Mouse (Mus musculus): ENCODE results near the gene Gabbr2.

Gene Gabbr2

DNA sequence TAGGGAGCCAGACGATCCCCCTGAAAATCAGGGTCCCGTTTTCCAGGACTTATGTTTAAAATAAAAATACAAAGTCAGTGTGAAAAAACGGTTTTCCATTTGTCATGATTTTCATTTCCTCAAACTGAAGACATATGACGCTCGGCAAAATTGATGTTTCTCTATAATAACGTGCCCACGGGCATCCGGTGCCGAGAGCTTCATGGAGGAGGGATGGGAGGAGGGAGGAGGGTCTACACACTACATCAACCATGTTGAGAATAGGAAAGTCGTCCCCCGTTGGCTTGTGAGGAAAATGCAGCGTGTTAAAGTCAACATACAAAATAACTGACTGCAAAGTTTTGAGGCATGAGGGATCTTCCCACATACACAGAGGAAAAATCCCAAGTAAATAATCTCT, 75.7 kb downstream of the Gabbr2 start:
- no peak for DNase-seq (ENCODE audit: low read depth)

DNA sequence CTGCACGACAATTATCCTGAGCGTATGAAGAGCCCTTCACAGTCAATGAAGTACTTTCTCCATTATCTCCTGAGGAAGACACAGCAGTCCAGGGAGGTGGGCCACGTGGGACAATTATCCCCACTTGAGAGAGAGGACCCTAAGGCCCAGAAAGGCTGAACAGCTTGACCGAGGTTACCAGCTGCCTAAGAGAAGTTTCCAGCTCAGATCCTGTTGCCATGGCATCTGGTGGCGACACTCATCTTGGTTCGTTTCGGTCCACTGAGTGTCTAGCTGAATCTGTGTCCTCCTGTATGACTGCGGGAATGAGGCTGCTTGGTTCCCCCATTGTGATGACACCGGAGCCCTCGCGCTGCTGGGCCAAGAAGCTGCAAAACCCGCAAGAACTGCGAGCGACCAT, 76.2 kb downstream of the Gabbr2 start:
- no peak for DNase-seq (ENCODE audit: low read depth)

GRCm38 (mm10) chr4:46914606-46915005, 77.1 kb downstream of the Gabbr2 start:
- DNase-seq (ENCODE audit: low read depth) = no peak

DNA sequence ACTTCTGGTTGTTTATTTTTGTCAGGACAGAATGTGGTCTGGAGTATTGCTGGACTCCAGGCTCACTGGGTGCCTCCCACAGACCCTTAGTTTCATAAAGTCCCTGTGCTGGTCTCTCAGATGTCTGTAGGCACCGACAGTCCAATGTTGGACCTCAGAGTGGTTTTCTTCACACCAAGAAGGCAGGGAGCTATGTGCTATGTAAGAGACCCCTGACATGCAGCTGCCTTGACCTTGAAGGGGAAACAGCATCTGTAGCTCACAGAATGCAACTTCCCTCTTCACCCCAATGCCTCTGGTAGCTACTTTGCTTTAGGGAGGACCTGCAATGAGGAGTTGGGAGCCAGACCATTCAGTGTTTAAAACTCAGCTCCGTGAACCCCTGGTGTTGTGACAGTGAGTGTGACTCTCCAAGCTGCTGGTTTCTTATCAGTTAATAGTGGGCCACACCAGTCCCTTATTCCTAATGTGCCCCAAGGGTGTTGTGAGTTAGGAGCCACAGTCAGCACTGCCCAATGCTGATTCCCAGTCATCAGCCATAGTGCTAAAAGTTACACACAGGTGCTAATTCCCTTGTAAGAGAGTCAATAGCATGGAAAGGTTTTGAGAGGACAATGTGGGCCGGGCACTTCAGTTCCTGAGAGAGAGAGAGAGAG, 85.5 kb downstream of the Gabbr2 start:
- no peak for DNase-seq (ENCODE audit: low read depth)

- no peak for DNase-seq (ENCODE audit: low read depth)
Observed at GRCm38 (mm10) chr4:46905152-46905551, 86.5 kb downstream of the Gabbr2 start.

DNA sequence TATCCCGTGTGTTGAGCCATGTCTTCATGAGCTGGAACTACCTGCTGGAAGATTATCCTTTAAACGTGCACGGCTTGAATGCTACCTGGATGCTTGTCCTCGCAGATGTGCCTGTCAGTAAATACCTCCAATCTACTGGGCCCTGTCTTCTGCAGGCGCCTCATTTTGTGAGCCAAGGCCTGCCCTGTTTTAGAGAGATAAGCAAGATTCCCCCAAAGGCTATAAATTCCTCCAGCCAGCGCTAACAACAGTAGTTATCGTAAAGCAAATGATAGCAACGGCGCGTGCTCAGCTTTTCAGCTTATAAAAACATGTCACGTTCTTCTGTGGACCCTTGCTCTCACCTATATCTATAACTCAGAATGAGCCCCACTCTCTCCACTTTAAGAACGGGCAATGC, 87.5 kb downstream of the Gabbr2 start:
- DNase-seq (ENCODE audit: low read depth) = no peak

GRCm38 (mm10) chr4:46898546-46898945, 93.1 kb downstream of the Gabbr2 start:
- DNase-seq (ENCODE audit: low read depth) = no peak

GRCm38 (mm10) chr4:46897634-46898399, 93.9 kb downstream of the Gabbr2 start:
- no peak for DNase-seq (ENCODE audit: low read depth)

DNA sequence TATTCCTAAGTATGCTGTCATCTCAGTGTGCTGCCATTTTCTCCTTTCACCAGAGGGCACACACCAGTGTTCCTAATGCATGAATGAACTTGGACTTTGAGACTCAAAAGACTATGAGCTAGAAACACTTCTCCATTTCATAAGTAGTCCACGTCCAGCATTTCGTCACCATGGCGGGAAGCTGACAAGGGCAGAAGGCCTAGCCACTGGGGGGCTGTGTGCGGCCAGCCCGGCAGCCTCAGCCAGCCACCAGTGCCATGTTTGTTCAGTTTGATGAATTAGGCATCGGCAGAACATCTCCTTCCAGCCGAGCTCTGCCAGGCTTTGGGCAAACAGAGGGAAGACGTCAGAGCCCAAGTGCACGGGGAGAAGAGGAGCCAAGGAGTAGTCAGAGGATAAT, 97.5 kb downstream of the Gabbr2 start:
- no peak for DNase-seq (ENCODE audit: low read depth)

GRCm38 (mm10) chr4:46889175-46889574, 102.5 kb downstream of the Gabbr2 start:
- DNase-seq (ENCODE audit: low read depth) = no peak

GRCm38 (mm10) chr4:46885627-46886383, 105.9 kb downstream of the Gabbr2 start:
- no peak for DNase-seq (ENCODE audit: low read depth)

GRCm38 (mm10) chr4:46884132-46884531, 107.5 kb downstream of the Gabbr2 start:
- DNase-seq (ENCODE audit: low read depth) = no peak

DNA sequence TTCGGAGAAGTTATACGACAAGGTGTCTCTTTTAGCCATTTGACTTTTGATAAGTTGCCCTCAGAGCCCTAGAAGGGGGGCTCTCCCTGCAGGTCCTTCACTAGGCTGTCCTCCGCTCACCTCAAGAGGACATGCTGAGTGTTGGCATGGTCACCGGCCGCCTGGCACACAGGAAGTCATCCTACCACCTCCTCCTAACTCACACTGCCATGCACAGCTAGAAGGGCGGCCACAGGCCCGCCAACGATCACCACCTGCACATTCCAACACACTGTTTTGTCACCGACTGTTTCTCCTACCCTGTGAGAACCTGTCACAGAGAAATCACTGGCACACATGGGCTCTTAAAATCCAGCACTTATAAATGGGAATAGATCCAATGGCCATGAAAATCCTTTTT, 108.1 kb downstream of the Gabbr2 start:
- DNase-seq (ENCODE audit: low read depth) = no peak

GRCm38 (mm10) chr4:46883047-46883446, 108.6 kb downstream of the Gabbr2 start:
- DNase-seq (ENCODE audit: low read depth) = no peak

GRCm38 (mm10) chr4:46881271-46881670, 110.4 kb downstream of the Gabbr2 start:
- no peak for DNase-seq (ENCODE audit: low read depth)

DNA sequence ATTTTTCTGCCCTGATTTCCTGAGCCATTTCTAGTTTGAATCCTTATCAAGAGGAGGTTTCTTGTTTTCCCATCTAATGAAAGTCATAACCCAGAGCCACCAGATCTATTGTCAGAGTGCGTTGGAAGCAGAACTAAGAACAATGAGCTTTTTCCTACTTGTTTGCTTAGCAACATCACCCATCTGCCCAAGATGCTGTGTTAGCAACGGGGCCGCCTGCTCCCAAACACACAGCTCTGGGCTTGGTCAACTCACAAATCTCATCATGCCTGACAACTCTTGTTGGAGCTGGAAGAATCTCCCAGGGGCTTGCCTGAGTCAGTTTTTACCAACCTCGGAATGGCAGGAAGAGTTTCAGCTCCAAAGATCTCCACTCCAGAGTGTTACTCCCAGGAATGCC, 111.7 kb downstream of the Gabbr2 start:
- no peak for DNase-seq (ENCODE audit: low read depth)

DNA sequence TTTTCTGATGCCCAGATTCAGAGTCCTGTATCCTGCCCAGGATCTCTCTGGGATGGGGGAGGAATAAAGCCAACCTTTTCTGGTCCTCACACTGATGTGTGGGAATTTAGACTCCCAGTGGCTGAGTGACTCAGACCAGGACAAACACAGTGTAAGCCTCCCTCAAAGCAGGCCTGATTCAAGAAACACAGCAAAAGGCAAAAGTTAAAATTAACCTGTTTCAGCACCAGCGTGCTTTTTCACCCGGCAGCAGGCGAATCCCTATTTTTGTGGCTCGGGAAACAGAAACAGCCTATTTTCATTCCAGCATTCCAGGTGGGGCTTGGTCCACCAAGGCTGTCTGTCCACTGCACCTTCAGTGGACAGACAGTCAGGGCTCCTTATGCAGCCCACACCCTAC, 118.9 kb downstream of the Gabbr2 start:
- DNase-seq (ENCODE audit: low read depth) = no peak

DNA sequence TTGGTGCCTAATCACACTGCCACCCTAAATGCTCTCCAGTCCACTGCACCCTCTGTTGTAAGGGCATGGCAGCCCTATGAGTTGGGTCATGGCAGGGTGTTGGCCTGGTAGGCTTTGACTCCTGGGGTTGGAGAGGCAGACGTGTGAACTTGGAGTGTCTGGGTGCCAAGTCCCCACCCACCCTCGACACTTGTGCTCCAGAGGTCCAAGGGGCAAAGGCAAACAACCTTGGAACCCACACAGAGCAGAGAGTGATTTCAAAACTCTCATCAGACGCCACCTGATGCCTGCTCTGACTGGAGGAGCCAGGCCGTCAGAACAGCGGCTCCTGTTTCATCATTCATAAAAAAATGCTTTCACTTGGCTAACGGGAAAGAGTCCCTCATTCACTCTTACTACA, 121.5 kb downstream of the Gabbr2 start:
- DNase-seq (ENCODE audit: low read depth) = no peak

GRCm38 (mm10) chr4:46869380-46869779, 122.3 kb downstream of the Gabbr2 start:
- DNase-seq (ENCODE audit: low read depth) = no peak

DNA sequence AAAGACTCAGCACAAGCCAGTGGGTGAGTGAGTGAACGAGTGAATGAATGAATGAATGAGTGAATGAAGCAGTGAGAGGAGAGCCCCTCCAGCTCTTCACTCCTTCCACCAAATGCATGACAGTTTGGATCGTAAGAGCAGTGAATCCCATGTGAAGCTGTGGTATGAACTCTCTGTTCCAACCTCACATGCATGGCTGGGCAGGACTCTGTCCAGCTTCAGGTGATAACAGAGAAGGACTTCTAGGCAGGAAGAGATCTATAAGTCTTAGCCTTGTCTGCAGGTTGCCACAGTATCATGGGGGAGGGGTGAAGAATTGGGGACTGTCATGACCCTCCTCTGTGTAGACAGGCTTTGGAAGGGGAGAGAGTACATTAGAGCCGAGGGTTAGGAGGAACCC, 122.8 kb downstream of the Gabbr2 start:
- DNase-seq (ENCODE audit: low read depth) = no peak

DNA sequence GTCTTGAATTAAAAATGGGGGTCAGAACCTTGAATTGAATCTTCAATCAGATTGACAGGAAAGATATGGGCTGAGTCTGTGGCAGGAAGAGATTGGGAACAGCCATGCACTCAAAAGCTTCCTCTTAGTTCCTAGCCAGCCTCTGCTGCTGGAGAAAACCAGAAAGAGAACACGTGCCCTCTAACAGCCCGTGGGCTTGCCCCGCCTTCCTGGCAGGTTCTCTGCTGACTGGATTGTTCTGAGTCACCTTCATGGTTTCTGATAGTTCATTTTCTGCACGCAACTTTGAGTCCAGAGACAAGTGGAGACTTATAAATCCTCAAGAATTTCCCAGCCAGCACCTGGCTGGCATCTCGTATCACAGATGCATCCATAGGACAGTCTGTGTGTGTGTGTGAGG, 123.5 kb downstream of the Gabbr2 start:
- DNase-seq (ENCODE audit: low read depth) = no peak

GRCm38 (mm10) chr4:46867779-46868178, 123.9 kb downstream of the Gabbr2 start:
- no peak for DNase-seq (ENCODE audit: low read depth)

DNA sequence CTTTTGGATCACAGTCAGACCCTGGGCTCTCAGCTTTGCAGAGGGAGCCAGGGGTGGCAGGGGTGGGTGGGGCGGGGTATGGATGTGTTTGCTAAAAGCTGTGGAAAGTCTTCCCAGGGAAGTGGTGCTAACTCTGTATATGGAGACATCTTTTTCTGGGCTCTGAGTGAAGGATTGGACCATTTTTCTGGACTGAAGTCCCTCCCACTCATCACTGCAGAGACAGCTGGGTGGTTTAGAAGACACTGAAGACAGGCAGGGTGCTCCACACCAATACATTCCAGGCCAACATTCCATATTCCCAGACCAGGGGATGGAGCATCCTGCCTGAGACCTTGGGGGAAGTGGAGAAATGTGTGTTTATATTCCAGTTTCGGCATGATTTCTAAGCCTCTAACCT, 125.6 kb downstream of the Gabbr2 start:
- no peak for DNase-seq (ENCODE audit: low read depth)

All from induced T-regulatory cell, adult 2 months (primary cell).